Mouse (Mus musculus): ENCODE results near the gene Ndc1. TPM values are rescaled to one million over a fixed set of nuclear protein-coding genes. Genes with fewer than 3 reads are reported as not detected.

The Ndc1 gene
- polyA plus RNA-seq, 2 experiments = 27.8 to 35.4 TPM

- Histone ChIP-seq H3K4me1 (ENCODE audit: control insufficient read depth, insufficient read depth, low read length) (no peaks in the 10 kb centered on the region), H3K9me3 (ENCODE audit: control insufficient read depth, low read length) (no peaks in the 10 kb centered on the region), H3K27ac (replicated peaks; ENCODE audit: low read depth, low read length) (no peak overlapping the region), H3K9ac (ENCODE audit: low read depth, low read length, severe bottlenecking) (no peak overlapping the region), H3K4me2 (replicated peaks; ENCODE audit: low read depth, low read length, severe bottlenecking) (no peak overlapping the region), H3K36me3 (ENCODE audit: control insufficient read depth, insufficient read depth, low read length) (no peaks in the 10 kb centered on the region), H3K4me3 (replicated peaks; ENCODE audit: low read length) (no peak overlapping the region), H3K27me3 (ENCODE audit: control insufficient read depth, insufficient read depth, low read length) (peaks cover 43% of the 10 kb centered on the region)
- no peak for ATAC-seq (ENCODE audit: low FRiP score, low read depth)
- WGBS = 77% methylated on average over 5 of the region's 5 CpGs
- DNase-seq (ENCODE audit: low spot score) = no peak
- no peak for TF ChIP-seq POLR2A (IDR thresholded peaks at IDR 0.05; ENCODE audit: borderline replicate concordance, extremely low read depth, insufficient read depth, insufficient read length)
Measured at GRCm38 (mm10) chr4:107432717-107433116, 65.1 kb downstream of the Ndc1 start.

DNA sequence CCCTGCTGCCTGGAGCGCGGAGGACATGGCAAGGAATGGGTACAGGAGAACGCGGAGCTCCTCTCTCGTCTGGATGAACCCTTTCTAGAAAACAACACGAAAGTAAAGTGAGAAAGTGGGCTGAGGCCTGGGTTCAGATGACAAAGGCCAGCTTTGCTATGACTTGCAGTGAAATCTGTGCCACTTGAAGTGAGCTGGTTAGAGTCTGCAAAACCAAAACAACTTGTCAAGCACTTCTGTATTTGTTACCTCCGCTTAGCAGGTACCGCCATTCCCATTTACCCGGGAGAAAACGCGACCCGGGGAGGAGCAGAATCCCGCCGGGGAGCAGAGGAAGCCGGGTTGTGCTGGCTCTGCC lies 66.4 kb downstream of the Ndc1 start:
- DNase-seq (ENCODE audit: low spot score) (no peak), ATAC-seq (ENCODE audit: low FRiP score, low read depth) (no peak)
- WGBS = 10% methylated on average over 15 of the region's 15 CpGs
- H3K27ac ChIP-seq (replicated peaks; ENCODE audit: low read depth, low read length) = no peak overlapping the region
- no peak for TF ChIP-seq POLR2A (IDR thresholded peaks at IDR 0.05; ENCODE audit: borderline replicate concordance, extremely low read depth, insufficient read depth, insufficient read length)
- no peaks in the 10 kb centered on the region for H3K36me3 ChIP-seq (ENCODE audit: control insufficient read depth, insufficient read depth, low read length)
- peak overlapping the region; percentile 94 for H3K4me2 ChIP-seq (replicated peaks; ENCODE audit: low read depth, low read length, severe bottlenecking)
- H3K9me3 ChIP-seq (ENCODE audit: control insufficient read depth, low read length) = no peaks in the 10 kb centered on the region
- H3K9ac ChIP-seq (ENCODE audit: low read depth, low read length, severe bottlenecking) = peak overlapping the region; percentile 54
- peaks cover 5% of the 10 kb centered on the region; the same call in 1 of the 2 replicates for H3K4me1 ChIP-seq (ENCODE audit: control insufficient read depth, insufficient read depth, low read length)
- H3K4me3 ChIP-seq (replicated peaks; ENCODE audit: low read length) = peak overlapping the region; percentile 48
- H3K27me3 ChIP-seq (ENCODE audit: control insufficient read depth, insufficient read depth, low read length) = peaks cover 55% of the 10 kb centered on the region

DNA sequence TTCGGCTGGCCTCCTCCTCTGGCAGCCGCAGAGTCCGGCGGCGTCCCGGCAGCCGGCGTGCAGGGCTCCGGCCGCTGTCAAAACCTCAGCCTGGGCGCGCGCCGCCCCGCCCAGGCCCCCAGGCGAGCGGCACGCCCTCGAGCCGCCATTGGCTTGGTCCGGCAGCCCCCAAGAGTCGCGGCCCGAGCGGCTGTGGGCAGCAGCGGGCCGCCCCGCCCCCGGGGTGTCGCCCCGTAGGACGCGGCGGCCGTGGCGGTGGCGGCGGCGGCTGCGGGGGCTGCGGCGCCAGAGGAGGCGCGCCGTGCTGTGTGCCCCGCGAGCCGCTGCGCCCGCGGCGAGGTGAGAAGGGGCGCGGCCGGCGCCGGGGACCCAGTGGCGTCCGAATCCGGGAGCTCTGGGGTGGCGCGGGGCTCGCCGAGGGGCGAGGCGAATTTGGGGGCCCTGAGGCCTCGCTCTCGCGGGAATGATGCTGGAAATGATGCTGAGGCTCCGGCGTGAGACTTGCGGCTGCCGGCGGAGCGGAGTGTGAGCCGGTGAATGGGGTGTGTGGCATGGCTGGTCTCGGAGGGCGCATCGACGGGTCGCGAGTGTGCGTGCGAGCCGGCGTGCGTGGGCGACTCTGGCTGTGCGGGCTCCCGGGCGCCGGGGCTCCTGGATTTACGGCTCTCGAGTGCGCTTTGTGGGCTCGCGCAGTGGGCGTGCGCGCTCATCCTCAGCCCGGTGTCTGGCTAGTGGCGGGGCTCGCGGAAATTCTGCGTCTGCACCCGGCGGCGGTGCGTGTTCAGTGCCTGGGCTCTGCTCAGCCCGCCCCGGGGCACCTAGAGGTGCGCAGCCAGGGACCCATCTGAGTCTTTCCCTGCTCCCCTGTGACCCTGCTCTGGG lies 67.0 kb downstream of the Ndc1 start, which contains the start of gene Glis1:
TSS of gene Glis1 (plus strand) at position 236 of the 882 bp plus-strand sequence.
- H3K4me2 ChIP-seq (replicated peaks; ENCODE audit: low read depth, low read length, severe bottlenecking) = peak within 1 kb of the TSS; percentile 94
- no peak within 1 kb of the TSS for H3K27ac ChIP-seq (replicated peaks; ENCODE audit: low read depth, low read length)
- H3K27me3 ChIP-seq (ENCODE audit: control insufficient read depth, insufficient read depth, low read length) = peaks cover 55% of the 10 kb centered on the region
- no peaks in the 10 kb centered on the region for H3K9me3 ChIP-seq (ENCODE audit: control insufficient read depth, low read length)
- DNase-seq (ENCODE audit: low spot score) = peak; percentile 66
- peaks cover 6% of the 10 kb centered on the region; the same call in 1 of the 2 replicates for H3K4me1 ChIP-seq (ENCODE audit: control insufficient read depth, insufficient read depth, low read length)
- peak within 1 kb of the TSS; percentile 54 for H3K9ac ChIP-seq (ENCODE audit: low read depth, low read length, severe bottlenecking)
- WGBS = 0% methylated on average over 50 of the region's 112 CpGs
- H3K4me3 ChIP-seq (replicated peaks; ENCODE audit: low read length) = peak within 1 kb of the TSS; percentile 48
- peak; percentile 81 for ATAC-seq (ENCODE audit: low FRiP score, low read depth)
- no peaks in the 10 kb centered on the region for H3K36me3 ChIP-seq (ENCODE audit: control insufficient read depth, insufficient read depth, low read length)
- TF ChIP-seq POLR2A (IDR thresholded peaks at IDR 0.05; ENCODE audit: borderline replicate concordance, extremely low read depth, insufficient read depth, insufficient read length) = no peak

DNA sequence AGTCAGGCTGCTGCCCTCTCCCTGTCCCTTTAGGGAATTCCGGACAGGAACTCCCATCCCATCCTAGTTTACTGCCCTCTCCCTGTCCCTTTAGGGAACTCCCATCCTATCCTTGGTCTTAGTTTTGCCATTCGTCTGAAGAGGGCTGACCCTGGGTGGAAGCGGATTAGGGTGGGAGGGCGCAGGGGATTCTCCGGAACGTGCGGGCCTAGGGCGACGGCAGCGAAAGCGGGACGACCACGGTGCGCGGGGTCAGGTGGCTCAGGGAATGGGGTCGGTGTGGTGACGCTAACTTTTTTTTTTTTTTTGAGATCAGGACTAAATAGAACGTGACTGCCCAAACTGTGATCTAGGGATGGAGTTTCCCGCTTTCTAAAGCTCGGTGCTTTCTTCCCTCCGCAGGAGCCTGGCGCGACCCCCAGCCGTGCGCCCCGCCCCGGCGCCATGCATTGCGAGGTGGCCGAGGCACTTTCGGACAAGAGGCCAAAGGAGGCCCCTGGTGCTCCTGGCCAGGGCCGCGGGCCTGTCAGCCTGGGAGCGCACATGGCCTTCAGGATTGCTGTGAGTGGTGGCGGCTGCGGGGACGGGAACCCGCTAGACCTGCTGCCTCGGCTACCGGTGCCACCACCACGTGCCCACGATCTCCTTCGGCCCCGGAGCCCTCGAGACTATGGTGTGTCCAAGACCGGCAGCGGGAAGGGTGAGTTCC lies 67.8 kb downstream of the Ndc1 start:
- no peak for TF ChIP-seq POLR2A (IDR thresholded peaks at IDR 0.05; ENCODE audit: borderline replicate concordance, extremely low read depth, insufficient read depth, insufficient read length)
- DNase-seq (ENCODE audit: low spot score) (no peak), ATAC-seq (ENCODE audit: low FRiP score, low read depth) (no peak)
- peaks cover 55% of the 10 kb centered on the region for H3K27me3 ChIP-seq (ENCODE audit: control insufficient read depth, insufficient read depth, low read length)
- WGBS = 3% methylated on average over 47 of the region's 47 CpGs
- peak overlapping the region; percentile 54; the same call in 1 of the 2 replicates for H3K9ac ChIP-seq (ENCODE audit: low read depth, low read length, severe bottlenecking)
- peak overlapping the region; percentile 94 for H3K4me2 ChIP-seq (replicated peaks; ENCODE audit: low read depth, low read length, severe bottlenecking)
- H3K4me1 ChIP-seq (ENCODE audit: control insufficient read depth, insufficient read depth, low read length) = peaks cover 8% of the 10 kb centered on the region
- no peaks in the 10 kb centered on the region for H3K9me3 ChIP-seq (ENCODE audit: control insufficient read depth, low read length)
- H3K4me3 ChIP-seq (replicated peaks; ENCODE audit: low read length) = peak overlapping the region; percentile 48
- no peak overlapping the region for H3K27ac ChIP-seq (replicated peaks; ENCODE audit: low read depth, low read length)
- H3K36me3 ChIP-seq (ENCODE audit: control insufficient read depth, insufficient read depth, low read length) = no peaks in the 10 kb centered on the region

DNA sequence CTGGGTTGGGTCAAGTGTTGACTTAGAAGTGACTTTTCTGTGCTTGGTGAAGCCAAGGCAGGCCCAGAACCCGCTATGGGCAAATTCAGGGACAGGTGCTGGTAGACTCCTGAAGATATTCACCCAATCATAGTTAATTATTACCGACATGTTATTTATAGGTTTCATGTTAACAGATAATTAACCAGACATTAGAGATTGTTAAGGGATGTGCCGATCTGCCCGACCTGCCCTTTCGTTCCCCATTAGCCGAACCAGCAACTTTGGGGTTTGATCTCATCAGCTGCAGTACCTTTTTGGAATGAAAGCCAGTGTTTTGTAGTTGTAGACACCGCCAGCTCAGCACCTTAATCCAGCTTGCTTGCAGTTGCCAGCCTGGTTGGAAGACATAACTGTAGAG lies 68.9 kb downstream of the Ndc1 start:
- ATAC-seq (ENCODE audit: low FRiP score, low read depth) (no peak), DNase-seq (ENCODE audit: low spot score) (no peak)
- no peak for TF ChIP-seq POLR2A (IDR thresholded peaks at IDR 0.05; ENCODE audit: borderline replicate concordance, extremely low read depth, insufficient read depth, insufficient read length)
- H3K27ac ChIP-seq (replicated peaks; ENCODE audit: low read depth, low read length) = no peak overlapping the region
- H3K36me3 ChIP-seq (ENCODE audit: control insufficient read depth, insufficient read depth, low read length) = no peaks in the 10 kb centered on the region
- H3K9ac ChIP-seq (ENCODE audit: low read depth, low read length, severe bottlenecking) = no peak overlapping the region
- H3K4me3 ChIP-seq (replicated peaks; ENCODE audit: low read length) = no peak overlapping the region
- peak overlapping the region; percentile 94; the same call in 1 of the 2 replicates for H3K4me2 ChIP-seq (replicated peaks; ENCODE audit: low read depth, low read length, severe bottlenecking)
- peaks cover 61% of the 10 kb centered on the region for H3K27me3 ChIP-seq (ENCODE audit: control insufficient read depth, insufficient read depth, low read length)
- no peaks in the 10 kb centered on the region for H3K9me3 ChIP-seq (ENCODE audit: control insufficient read depth, low read length)
- 85% methylated on average over 7 of the region's 7 CpGs for WGBS
- H3K4me1 ChIP-seq (ENCODE audit: control insufficient read depth, insufficient read depth, low read length) = peaks cover 15% of the 10 kb centered on the region

Measured in limb, embryonic 14.5 days (tissue).